Mouse (Mus musculus) MEL (cell line): Measurements from ENCODE around the gene Immp2l. TPM values are rescaled to one million over a fixed set of nuclear protein-coding genes. Genes with fewer than 3 reads are reported as not detected.

Experiments
- DNase-seq: peaks from one replicate; pipeline ENCODE4 v3.0.0; 2011; ENCODE audit warnings: low read depth, low spot score
- H3K27ac ChIP-seq: 2 replicates; pipeline ENCODE4 v1.5.1; 2012; ENCODE audit warnings: low read depth, mild to moderate bottlenecking, control low read depth, low read length, moderate library complexity; ENCODE audit not compliant: control insufficient read depth
- H3K27me3 ChIP-seq, 2 experiments: fragments of 150-350 bp in 1 of 2; sonication (generic) in 1 of 2; 2 replicates each; pipeline ENCODE4 v1.6.1; 2012; ENCODE audit warnings: low read length in 2 of 2, mild to moderate bottlenecking in 2 of 2, improper control_type of control experiment in 1 of 2, moderate library complexity in 1 of 2; ENCODE audit not compliant: insufficient read depth in 2 of 2, control insufficient read depth in 1 of 2
- H3K36me3 ChIP-seq, 2 experiments: 2 replicates each; pipeline ENCODE4 v1.6.1; 2012 to 2014; ENCODE audit warnings: low read length in 2 of 2, improper control_type of control experiment in 1 of 2, inconsistent platforms in 1 of 2, mild to moderate bottlenecking in 1 of 2; ENCODE audit not compliant: insufficient read depth in 2 of 2, control insufficient read depth in 1 of 2
- H3K4me1 ChIP-seq, 2 experiments: fragments of 150-350 bp in 1 of 2; sonication (generic) in 1 of 2; 2 replicates each; pipeline ENCODE4 v1.6.1; 2012; ENCODE audit warnings: low read length in 2 of 2, improper control_type of control experiment in 1 of 2, mild to moderate bottlenecking in 1 of 2; ENCODE audit not compliant: insufficient read depth in 2 of 2, control insufficient read depth in 1 of 2
- H3K4me3 ChIP-seq, 2 experiments: fragments of 150-350 bp in 1 of 2; sonication (generic) in 1 of 2; 2 replicates each; pipeline ENCODE4 v1.5.1; 2012; ENCODE audit warnings: low read depth in 2 of 2, low read length in 2 of 2, mild to moderate bottlenecking in 2 of 2, moderate library complexity in 2 of 2, control low read depth in 1 of 2, improper control_type of control experiment in 1 of 2; ENCODE audit not compliant: control insufficient read depth in 1 of 2, insufficient read depth in 1 of 2
- H3K79me2 ChIP-seq: 2 replicates; pipeline ENCODE4 v1.6.1; 2012; ENCODE audit warnings: mild to moderate bottlenecking, low read length, moderate library complexity; ENCODE audit not compliant: control insufficient read depth, poor library complexity, insufficient read depth
- H3K9ac ChIP-seq: 2 replicates; pipeline ENCODE4 v1.6.1; 2012; ENCODE audit warnings: low read depth, mild to moderate bottlenecking, control low read depth, low read length, moderate library complexity; ENCODE audit not compliant: control insufficient read depth, poor library complexity, severe bottlenecking
- H3K9me3 ChIP-seq: fragments of 150-350 bp; sonication (generic); replicated peaks from 2 replicates; pipeline ENCODE4 v1.6.1; 2012; ENCODE audit warnings: mild to moderate bottlenecking, low read length, improper control_type of control experiment, moderate library complexity; ENCODE audit not compliant: insufficient read depth
- BHLHE40 ChIP-seq: IDR thresholded peaks from 2 replicates; pipeline ENCODE4 v1.6.1; 2012; ENCODE audit warnings: low read depth, mild to moderate bottlenecking, inconsistent platforms, low read length, improper control_type of control experiment, borderline replicate concordance
- CHD1 ChIP-seq: IDR thresholded peaks from 2 replicates; pipeline ENCODE4 v1.6.1; 2012; ENCODE audit warnings: low read depth, mild to moderate bottlenecking, inconsistent platforms, low read length, improper control_type of control experiment
- ETS1 ChIP-seq: IDR thresholded peaks from 2 replicates; pipeline ENCODE4 v1.6.1; 2012; ENCODE audit warnings: low read depth, mild to moderate bottlenecking, inconsistent platforms, low read length, improper control_type of control experiment, moderate library complexity
- GABPA ChIP-seq: IDR thresholded peaks from 2 replicates; pipeline ENCODE4 v1.6.1; 2012; ENCODE audit warnings: low read depth, mild to moderate bottlenecking, inconsistent platforms, low read length, improper control_type of control experiment, moderate library complexity
- GATA1 ChIP-seq: IDR thresholded peaks from 2 replicates; pipeline ENCODE4 v1.6.1; 2011; ENCODE audit warnings: low read depth, low read length, improper control_type of control experiment
- HCFC1 ChIP-seq: IDR thresholded peaks from 2 replicates; pipeline ENCODE4 v1.6.1; 2012; ENCODE audit warnings: low read depth, mild to moderate bottlenecking, inconsistent platforms, low read length, improper control_type of control experiment, moderate library complexity
- JUND ChIP-seq: IDR thresholded peaks from 2 replicates; pipeline ENCODE4 v1.6.1; 2011; ENCODE audit warnings: low read depth, mild to moderate bottlenecking, improper control_type of control experiment, low read length
- MAX ChIP-seq: IDR thresholded peaks from 2 replicates; pipeline ENCODE4 v1.6.1; 2011; ENCODE audit warnings: low read length, improper control_type of control experiment
- MAZ ChIP-seq: IDR thresholded peaks from 2 replicates; pipeline ENCODE4 v1.6.1; 2012; ENCODE audit warnings: low read depth, mild to moderate bottlenecking, inconsistent platforms, low read length, improper control_type of control experiment
- MEF2A ChIP-seq: IDR thresholded peaks from 2 replicates; pipeline ENCODE4 v1.6.1; 2014; ENCODE audit warnings: low read depth, mild to moderate bottlenecking, inconsistent platforms, low read length, improper control_type of control experiment; ENCODE audit not compliant: poor library complexity, insufficient replicate concordance, severe bottlenecking; ENCODE audit errors: extremely low read depth
- MYC ChIP-seq: IDR thresholded peaks from 2 replicates; pipeline ENCODE4 v1.6.1; 2011; ENCODE audit warnings: low read depth, mild to moderate bottlenecking, low read length, improper control_type of control experiment, moderate library complexity
- POLR2A ChIP-seq, 2 experiments: IDR thresholded peaks; 2 replicates each; pipeline ENCODE4 v1.6.1; 2011 to 2012; ENCODE audit warnings: low read length in 2 of 2, mild to moderate bottlenecking in 2 of 2, control low read depth in 1 of 2, improper control_type of control experiment in 1 of 2, low read depth in 1 of 2, moderate library complexity in 1 of 2; ENCODE audit not compliant: control insufficient read depth in 1 of 2, insufficient read depth in 1 of 2, poor library complexity in 1 of 2
- POLR2AphosphoS5 ChIP-seq: IDR thresholded peaks from 2 replicates; pipeline ENCODE4 v1.6.1; 2012; ENCODE audit warnings: low read depth, borderline replicate concordance, mild to moderate bottlenecking, inconsistent platforms, low read length, moderate library complexity, mixed read lengths
- TAL1 ChIP-seq: IDR thresholded peaks from 2 replicates; pipeline ENCODE4 v1.6.1; 2012; ENCODE audit warnings: mild to moderate bottlenecking, inconsistent platforms, low read length, moderate library complexity, mixed read lengths
- TBP ChIP-seq: IDR thresholded peaks from 2 replicates; pipeline ENCODE4 v1.8.0; 2011; ENCODE audit warnings: low read depth, low read length, improper control_type of control experiment
- TCF12 ChIP-seq: IDR thresholded peaks from 2 replicates; pipeline ENCODE4 v1.6.1; 2014; ENCODE audit warnings: low read depth, mild to moderate bottlenecking, inconsistent platforms, low read length, improper control_type of control experiment, moderate library complexity
- USF2 ChIP-seq, 2 experiments: IDR thresholded peaks; 2 replicates each; pipeline ENCODE4 v1.6.1; 2011 to 2012; ENCODE audit warnings: improper control_type of control experiment in 2 of 2, low read length in 2 of 2, borderline replicate concordance in 1 of 2, inconsistent platforms in 1 of 2, low read depth in 1 of 2, mild to moderate bottlenecking in 1 of 2; ENCODE audit not compliant: insufficient read depth in 1 of 2
- ZC3H11A ChIP-seq: IDR thresholded peaks from 2 replicates; pipeline ENCODE4 v1.6.1; 2012; ENCODE audit warnings: low read depth, mild to moderate bottlenecking, inconsistent platforms, low read length, improper control_type of control experiment
- ZNF384 ChIP-seq: IDR thresholded peaks from 2 replicates; pipeline ENCODE4 v1.6.1; 2012; ENCODE audit warnings: low read depth, mild to moderate bottlenecking, inconsistent platforms, low read length, improper control_type of control experiment
- polyA plus RNA-seq, 2 experiments: library from polyadenylated mRNA; stranded (reverse) in 1 of 2; unstranded in 1 of 2; fragments of >175 nt in 1 of 2; fragments of >200 nt in 1 of 2; gene quantifications; 2 replicates each; pipeline versions ENCODE4 v1.2.1 to v1.2.4; 2012; ENCODE audit warnings: low replicate concordance in 2 of 2, low read depth in 1 of 2; ENCODE audit not compliant: insufficient read length in 2 of 2, insufficient read depth in 1 of 2, missing spikeins in 1 of 2
- total RNA-seq: library from RNA; depleted of rRNA; stranded (reverse); fragments of 300-350 nt; gene quantifications from 2 replicates; pipeline ENCODE4 v1.2.3, GENCODE M21; 2012

Gene Immp2l
- total and polyA plus RNA-seq, 3 experiments: 4.0 to 5.0 TPM; not detected in 1

- Histone ChIP-seq H3K4me3 (no peak overlapping the region), H3K4me1 (no peaks in the 10 kb centered on the region), H3K27ac (no peak overlapping the region), H3K36me3 (no peaks in the 10 kb centered on the region), H3K9ac (no peak overlapping the region), H3K9me3 (no peaks in the 10 kb centered on the region), H3K79me2 (no peaks in the 10 kb centered on the region), H3K27me3 (no peaks in the 10 kb centered on the region)
- TF ChIP-seq MAZ: no peak
- TF ChIP-seq MYC: no peak
- no peak for TF ChIP-seq ZC3H11A
- TF ChIP-seq ZNF384: no peak
- no peak for TF ChIP-seq USF2 (IDR thresholded peaks at IDR 0.05; ENCODE audit: borderline replicate concordance in 1 of 2, insufficient read depth in 1 of 2, low read depth in 1 of 2, low read length in 2 of 2)
- TF ChIP-seq POLR2A (IDR thresholded peaks at IDR 0.05; ENCODE audit: control insufficient read depth in 1 of 2, insufficient read depth in 1 of 2, low read depth in 1 of 2, low read length in 2 of 2, poor library complexity in 1 of 2): no peak
- TF ChIP-seq TCF12: no peak
- no peak for TF ChIP-seq MEF2A
- no peak for TF ChIP-seq GATA1
- no peak for TF ChIP-seq BHLHE40
- TF ChIP-seq GABPA: no peak
- TF ChIP-seq JUND: no peak
- no peak for TF ChIP-seq TBP
- no peak for TF ChIP-seq TAL1
- TF ChIP-seq MAX: no peak
- no peak for TF ChIP-seq ETS1
- no peak for TF ChIP-seq POLR2AphosphoS5
- TF ChIP-seq CHD1: no peak
- no peak for TF ChIP-seq HCFC1
- no peak for DNase-seq
Measured at GRCm38 (mm10) chr12:40983021-40983420, 40.9 kb upstream of the Immp2l start.

GRCm38 (mm10) chr12:40984735-40985134, 39.2 kb upstream of the Immp2l start:
- Histone ChIP-seq H3K9ac (no peak overlapping the region), H3K4me3 (no peak overlapping the region), H3K27ac (no peak overlapping the region), H3K36me3 (no peaks in the 10 kb centered on the region), H3K27me3 (no peaks in the 10 kb centered on the region), H3K9me3 (no peaks in the 10 kb centered on the region), H3K4me1 (no peaks in the 10 kb centered on the region), H3K79me2 (no peaks in the 10 kb centered on the region)
- no peak for TF ChIP-seq ZNF384
- no peak for TF ChIP-seq GATA1
- no peak for TF ChIP-seq JUND
- TF ChIP-seq TCF12: no peak
- DNase-seq: no peak
